Mouse (Mus musculus): ENCODE data around the gene Arhgef7.

GRCm38 (mm10) chr8:11727273-11727650, 259 bp upstream of the Arhgef7 start:
- TF ChIP-seq POLR2A (IDR thresholded peaks at IDR 0.05; ENCODE audit: insufficient read depth, low read length) (no peak), CTCF (IDR thresholded peaks at IDR 0.05; ENCODE audit: low read depth, low read length) (no peak), EP300 (IDR thresholded peaks at IDR 0.05; ENCODE audit: insufficient read depth, low read depth, low read length) (no peak)
